Mouse (Mus musculus) thymus, postnatal 4 days (tissue): ENCODE data around the gene Rad9a.

Source experiments
- DNase-seq: peaks from one replicate; pipeline ENCODE4 v3.0.0; 2021

Gene Rad9a

GRCm38 (mm10) chr19:4192251-4192985, 9.0 kb downstream of the Rad9a start:
- DNase-seq: no peak

- peak; percentile 100 for DNase-seq
Observed at GRCm38 (mm10) chr19:4191528-4192250, 9.8 kb downstream of the Rad9a start, which contains the start of gene Ppp1ca. TSS of gene Ppp1ca (plus strand) at chr19:4192065.

- peak; percentile 87 for DNase-seq
Observed at GRCm38 (mm10) chr19:4190831-4191334, 10.6 kb downstream of the Rad9a start, which contains the start of gene Tbc1d10c. TSS of gene Tbc1d10c (minus strand) at chr19:4191284.

- peak; percentile 43 for DNase-seq
Observed at GRCm38 (mm10) chr19:4189051-4189620, 12.3 kb downstream of the Rad9a start.

GRCm38 (mm10) chr19:4187303-4187702, 14.2 kb downstream of the Rad9a start:
- DNase-seq: peak; percentile 17

- DNase-seq: peak; percentile 87
Observed at GRCm38 (mm10) chr19:4184976-4185975, 16.2 kb downstream of the Rad9a start.

GRCm38 (mm10) chr19:4183689-4184088, 17.8 kb downstream of the Rad9a start:
- no peak for DNase-seq

GRCm38 (mm10) chr19:4181892-4182291, 19.6 kb downstream of the Rad9a start:
- peak; percentile 63 for DNase-seq

GRCm38 (mm10) chr19:4180411-4180810, 21.1 kb downstream of the Rad9a start:
- DNase-seq: no peak

GRCm38 (mm10) chr19:4175368-4175947, 26.0 kb downstream of the Rad9a start, which contains the start of gene Carns1:
TSS of gene Carns1 (minus strand) at chr19:4175479.
- no peak for DNase-seq

GRCm38 (mm10) chr19:4172925-4173324, 28.5 kb downstream of the Rad9a start:
- no peak for DNase-seq

- DNase-seq: no peak
Observed at GRCm38 (mm10) chr19:4171393-4172290, 29.8 kb downstream of the Rad9a start.

GRCm38 (mm10) chr19:4170723-4171392, 30.6 kb downstream of the Rad9a start:
- DNase-seq: no peak

- no peak for DNase-seq
Observed at GRCm38 (mm10) chr19:4169810-4170209, 31.7 kb downstream of the Rad9a start.

- DNase-seq: peak; percentile 99
Observed at GRCm38 (mm10) chr19:4169378-4169784, 32.1 kb downstream of the Rad9a start.

GRCm38 (mm10) chr19:4166678-4167476, 34.6 kb downstream of the Rad9a start:
- no peak for DNase-seq

GRCm38 (mm10) chr19:4164721-4165120, 36.7 kb downstream of the Rad9a start:
- no peak for DNase-seq

GRCm38 (mm10) chr19:4164100-4164499, 37.4 kb downstream of the Rad9a start:
- no peak for DNase-seq

GRCm38 (mm10) chr19:4163543-4163887, 37.9 kb downstream of the Rad9a start:
- no peak for DNase-seq
